Mouse (Mus musculus) heart, embryonic 14.5 days (tissue): ENCODE results near the gene Flt1. TPM values are rescaled to one million over a fixed set of nuclear protein-coding genes. Genes with fewer than 3 reads are reported as not detected.

Source experiments
- ATAC-seq: fragments of 200-750 bp; cut with Nextera tagmentation; 2 replicates; pipeline ENCODE4 v1.8.0; 2017; ENCODE audit warnings: low read depth, moderate TSS enrichment; ENCODE audit not compliant: insufficient number of reproducible peaks, insufficient read depth, low FRiP score
- H3K27ac ChIP-seq, 2 experiments: fragments of 200-500 bp in 1 of 2; fragments of 300-500 bp in 1 of 2; sonication (generic) in 1 of 2; replicated peaks in 1 of 2; 2 replicates each; pipeline ENCODE4 v1.5.1; 2012 to 2014; ENCODE audit warnings: low read depth in 2 of 2, low read length in 2 of 2, control low read depth in 1 of 2, mild to moderate bottlenecking in 1 of 2, mixed read lengths in 1 of 2; ENCODE audit not compliant: control insufficient read depth in 1 of 2, insufficient read depth in 1 of 2
- H3K27me3 ChIP-seq: fragments of 300-500 bp; sonication (generic); 2 replicates; pipeline ENCODE4 v1.6.1; 2014; ENCODE audit warnings: mild to moderate bottlenecking, low read length, control low read depth; ENCODE audit not compliant: control insufficient read depth, insufficient read depth
- H3K36me3 ChIP-seq: fragments of 300-500 bp; sonication (generic); 2 replicates; pipeline ENCODE4 v1.6.1; 2014; ENCODE audit warnings: mild to moderate bottlenecking, control low read depth, low read length, mixed read lengths; ENCODE audit not compliant: control insufficient read depth, insufficient read depth
- H3K4me1 ChIP-seq, 2 experiments: fragments of 200-500 bp in 1 of 2; fragments of 300-500 bp in 1 of 2; sonication (generic) in 1 of 2; 2 replicates each; pipeline ENCODE4 v1.6.1; 2012 to 2014; ENCODE audit warnings: low read length in 2 of 2, control low read depth in 1 of 2, mixed read lengths in 1 of 2; ENCODE audit not compliant: control insufficient read depth in 2 of 2, insufficient read depth in 2 of 2
- H3K4me2 ChIP-seq: fragments of 300-500 bp; sonication (generic); 2 replicates; pipeline ENCODE4 v1.6.1; 2014; ENCODE audit warnings: mild to moderate bottlenecking, low read length
- H3K4me3 ChIP-seq, 2 experiments: fragments of 200-500 bp in 1 of 2; fragments of 300-500 bp in 1 of 2; sonication (generic) in 1 of 2; 2 replicates each; pipeline ENCODE4 v1.5.1; 2012 to 2014; ENCODE audit warnings: low read length in 2 of 2, mild to moderate bottlenecking in 2 of 2, control low read depth in 1 of 2, low read depth in 1 of 2, moderate library complexity in 1 of 2; ENCODE audit not compliant: control insufficient read depth in 1 of 2, insufficient read depth in 1 of 2
- H3K9ac ChIP-seq: fragments of 300-500 bp; sonication (generic); 2 replicates; pipeline ENCODE4 v1.6.1; 2014; ENCODE audit warnings: mild to moderate bottlenecking, low read length
- H3K9me3 ChIP-seq: fragments of 300-500 bp; sonication (generic); 2 replicates; pipeline ENCODE4 v1.6.1; 2016; ENCODE audit warnings: low read length, control low read depth; ENCODE audit not compliant: control insufficient read depth
- WGBS: fragments of 180-500 bp; shearing (Covaris S2); extraction: QIAGEN DNeasy Blood & Tissue Kit; methylation state at CpG from one replicate; pipeline ENCODE4 v1.1.7; 2014; 5-methylcytosine and 5-hydroxymethylcytosine counted together
- polyA plus RNA-seq: library from polyadenylated mRNA; unstranded; fragments of >200 nt; fragmentation: Nextera tagmentation; extraction: Ambion mirVana; gene quantifications from 2 replicates; pipeline ENCODE4 v1.2.1, GENCODE M21; 2014

Gene Flt1
- polyA plus RNA-seq, 1 experiment from 2014 or later: 28.9 TPM

- no peaks in the 10 kb centered on the region; a peak in 1 of 4 replicates for H3K4me1 ChIP-seq
- H3K36me3 ChIP-seq: peaks cover 82% of the 10 kb centered on the region
- H3K4me3 ChIP-seq: no peak overlapping the region
- H3K27ac ChIP-seq: no peak overlapping the region
- WGBS: 75% methylated on average over 11 of the region's 11 CpGs
- no peak for ATAC-seq
- no peaks in the 10 kb centered on the region for H3K27me3 ChIP-seq
- H3K9me3 ChIP-seq: no peaks in the 10 kb centered on the region
- H3K9ac ChIP-seq: no peak overlapping the region
- H3K4me2 ChIP-seq: no peak overlapping the region
These were observed 180.0 kb downstream of the Flt1 start for GRCm38 (mm10) chr5:147545731-147546241.

- 74% methylated on average over 6 of the region's 6 CpGs for WGBS
- Histone ChIP-seq H3K36me3 (peaks cover 83% of the 10 kb centered on the region), H3K27ac (no peak overlapping the region), H3K27me3 (no peaks in the 10 kb centered on the region), H3K9me3 (no peaks in the 10 kb centered on the region), H3K4me3 (no peak overlapping the region), H3K9ac (no peak overlapping the region), H3K4me2 (no peak overlapping the region), H3K4me1 (no peaks in the 10 kb centered on the region)
- ATAC-seq: no peak
These were observed 183.5 kb downstream of the Flt1 start for GRCm38 (mm10) chr5:147542291-147542690.

GRCm38 (mm10) chr5:147539815-147540214 lies 186.0 kb downstream of the Flt1 start:
- no peaks in the 10 kb centered on the region for H3K27me3 ChIP-seq
- H3K4me3 ChIP-seq: no peak overlapping the region
- H3K4me1 ChIP-seq: no peaks in the 10 kb centered on the region
- WGBS: 85% methylated on average over 4 of the region's 4 CpGs
- H3K9ac ChIP-seq: no peak overlapping the region
- ATAC-seq: no peak
- H3K4me2 ChIP-seq: no peak overlapping the region
- no peaks in the 10 kb centered on the region for H3K9me3 ChIP-seq
- H3K36me3 ChIP-seq: peaks cover 80% of the 10 kb centered on the region
- no peak overlapping the region for H3K27ac ChIP-seq

GRCm38 (mm10) chr5:147539409-147539808 lies 186.4 kb downstream of the Flt1 start:
- no peaks in the 10 kb centered on the region for H3K4me1 ChIP-seq
- H3K4me3 ChIP-seq: no peak overlapping the region
- H3K9me3 ChIP-seq: no peaks in the 10 kb centered on the region
- no peak for ATAC-seq
- H3K27me3 ChIP-seq: no peaks in the 10 kb centered on the region
- whole genome bisulfite sequencing: 95% methylated on average over 4 of the region's 4 CpGs
- H3K36me3 ChIP-seq: peaks cover 82% of the 10 kb centered on the region
- no peak overlapping the region for H3K9ac ChIP-seq
- H3K4me2 ChIP-seq: no peak overlapping the region
- no peak overlapping the region for H3K27ac ChIP-seq

GRCm38 (mm10) chr5:147532031-147532430 lies 193.8 kb downstream of the Flt1 start:
- ATAC-seq: no peak
- Histone ChIP-seq H3K4me3 (no peak overlapping the region), H3K36me3 (peaks cover 64% of the 10 kb centered on the region), H3K9me3 (no peaks in the 10 kb centered on the region), H3K27ac (no peak overlapping the region), H3K27me3 (no peaks in the 10 kb centered on the region), H3K9ac (no peak overlapping the region), H3K4me2 (no peak overlapping the region), H3K4me1 (0 out of 4 replicates have a peak, but pooled peaks cover 0 to 4% of the 10 kb centered on the region in 2 experiments)
- 80% methylated on average over 6 of the region's 6 CpGs for WGBS

GRCm38 (mm10) chr5:147527788-147528187 lies 198.0 kb downstream of the Flt1 start:
- Histone ChIP-seq H3K9me3 (no peaks in the 10 kb centered on the region), H3K27me3 (no peaks in the 10 kb centered on the region), H3K9ac (no peak overlapping the region), H3K4me1 (0 out of 4 replicates have a peak, but pooled peaks cover 0 to 4% of the 10 kb centered on the region in 2 experiments), H3K36me3 (peaks cover 77% of the 10 kb centered on the region), H3K4me3 (no peak overlapping the region), H3K4me2 (no peak overlapping the region), H3K27ac (no peak overlapping the region; a peak in 1 of 4 replicates)
- 78% methylated on average over 3 of the region's 3 CpGs for WGBS
- ATAC-seq: no peak

- Histone ChIP-seq H3K27ac (no peak overlapping the region), H3K27me3 (no peaks in the 10 kb centered on the region), H3K9ac (no peak overlapping the region), H3K4me1 (0 out of 4 replicates have a peak, but pooled peaks cover 0 to 4% of the 10 kb centered on the region in 2 experiments), H3K4me2 (no peak overlapping the region), H3K36me3 (peaks cover 82% of the 10 kb centered on the region), H3K9me3 (no peaks in the 10 kb centered on the region), H3K4me3 (no peak overlapping the region)
- 90% methylated on average over 6 of the region's 6 CpGs for WGBS
- ATAC-seq: no peak
These were observed 198.8 kb downstream of the Flt1 start for GRCm38 (mm10) chr5:147527006-147527405.
